Mouse (Mus musculus) 416B (cell line): ENCODE measurements around the gene Gm3696.
"Not testable (repeated sequence)": the region's sequence is repeated elsewhere in the genome, so short reads cannot be mapped to it uniquely, and the experiment has no call there.

Experiments used
- DNase-seq: peaks from one replicate; pipeline ENCODE4 v3.0.0; 2011; ENCODE audit warnings: low read depth

Gene Gm3696

DNA sequence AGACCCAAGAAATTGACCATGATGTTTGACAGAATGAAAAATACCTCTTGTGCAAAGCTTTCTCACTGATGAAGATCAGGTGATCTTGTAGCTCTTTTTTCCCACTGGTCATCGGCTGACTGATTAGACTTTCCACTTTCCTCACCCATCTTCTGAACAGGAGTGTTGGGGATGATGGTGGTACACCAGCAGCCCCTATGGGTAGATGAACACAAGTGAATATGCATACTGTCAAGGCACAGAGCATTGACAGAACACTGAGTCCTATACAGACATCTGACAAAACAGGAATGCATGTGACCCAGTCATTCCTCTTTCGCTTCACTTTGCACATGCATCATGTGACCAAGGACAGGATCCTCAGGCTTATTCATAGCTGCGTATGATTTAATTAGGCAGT lies at the start of gene Gm3696:
Gene Gm3696, minus strand, starts transcription at position 101 of the 400 bp plus-strand sequence.
- not testable (repeated sequence) for DNase-seq

DNA sequence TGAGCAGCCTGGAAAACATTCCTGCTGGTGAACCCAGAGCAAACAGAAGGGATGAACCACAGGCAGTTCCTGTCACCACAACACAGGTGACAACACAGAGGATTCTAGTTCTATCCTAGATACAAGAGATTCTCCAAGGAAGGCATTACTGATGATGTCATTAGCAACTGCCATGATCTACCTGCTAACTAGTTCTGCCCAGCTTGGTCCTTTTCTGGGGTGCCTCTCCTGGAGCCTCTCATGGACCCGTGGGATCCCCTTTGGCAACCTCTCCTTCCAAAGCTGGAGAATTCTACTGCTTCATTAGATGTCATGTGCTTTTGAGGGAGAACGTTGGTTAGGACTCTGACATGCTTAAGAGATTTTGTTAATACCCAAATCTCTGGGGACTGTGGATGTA lies 24.9 kb upstream of the Gm3696 start, which contains the start of gene Gm6676:
Gene Gm6676, minus strand, starts transcription at position 101 of the 400 bp plus-strand sequence.
- not testable (repeated sequence) for DNase-seq

DNA sequence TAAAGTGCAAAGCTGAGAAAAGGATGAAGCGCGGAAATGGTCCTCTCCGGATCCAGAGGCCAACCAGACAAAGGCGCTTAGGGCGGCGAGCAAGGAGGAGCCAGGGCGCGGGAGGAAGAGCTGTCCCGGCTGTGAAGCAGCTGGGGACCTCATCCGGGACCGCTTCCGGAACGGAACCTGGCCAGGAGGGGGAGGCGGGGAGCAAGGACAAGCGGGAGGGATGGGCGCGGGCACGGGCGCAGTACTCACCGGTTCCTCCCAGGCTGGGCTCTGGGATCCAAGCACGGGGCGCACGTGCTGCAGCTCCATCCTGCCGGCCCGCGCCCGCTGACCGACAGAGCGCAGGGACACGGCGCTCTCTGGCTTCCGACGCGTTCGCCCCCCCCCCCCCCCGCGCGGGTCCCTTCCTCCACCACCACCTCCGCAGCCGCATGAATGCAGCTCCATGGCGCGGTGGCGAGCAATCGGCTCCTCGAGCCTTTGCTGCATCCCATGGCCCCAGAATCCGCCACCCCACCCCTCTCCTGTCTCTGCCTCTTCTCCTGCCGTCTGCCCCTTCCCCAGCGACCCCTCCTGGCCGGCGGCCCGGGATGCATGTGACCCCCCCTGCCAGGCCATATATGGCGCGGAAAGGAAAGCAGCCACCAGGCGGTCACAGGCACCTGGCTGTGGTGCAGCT lies 4.8 kb upstream of the Gm3696 start:
- not testable (repeated sequence) for DNase-seq

DNA sequence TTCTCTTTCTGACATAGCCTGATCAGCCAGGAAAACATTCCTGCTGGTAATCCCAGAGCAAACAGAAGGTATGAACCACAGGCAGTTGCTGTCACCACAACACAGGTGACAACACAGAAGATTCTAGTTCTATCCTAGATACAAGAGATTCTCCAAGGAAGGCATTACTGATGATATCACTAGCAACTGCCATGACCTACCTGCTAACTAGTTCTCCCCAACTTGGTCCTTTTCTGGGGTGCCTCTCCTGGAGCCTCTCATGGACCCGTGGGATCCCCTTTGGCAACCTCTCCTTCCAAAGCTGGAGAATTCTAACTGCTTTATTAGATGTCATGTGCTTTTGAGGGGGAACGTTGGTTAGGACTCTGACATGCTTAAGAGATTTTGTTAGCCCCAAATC lies 55.6 kb downstream of the Gm3696 start, which contains the start of gene Gm3685:
Gene Gm3685, minus strand, starts transcription at position 101 of the 400 bp plus-strand sequence.
- DNase-seq, result not testable (repeated sequence)
